Mouse (Mus musculus) sigmoid colon, adult 10 weeks (tissue): Measurements from ENCODE around the gene Rbbp7. TPM values are rescaled to one million over a fixed set of nuclear protein-coding genes. Genes with fewer than 3 reads are reported as not detected.

Experiments used
- polyA plus RNA-seq: library from polyadenylated mRNA; stranded (reverse); fragments of 350-450 nt; fragmentation: Illumina TruSeq; extraction: RNeasy Lipid Tissue Mini Kit (QIAGEN cat#74804); gene quantifications from one replicate; pipeline ENCODE4 v1.2.3, GENCODE M21; 2014; ENCODE audit warnings: low read depth, low replicate concordance

Rbbp7 gene
- polyA plus RNA-seq, result 311 TPM

GRCm38 (mm10) chrX:162760115-162760942 lies at the start of gene Rbbp7:
Gene Rbbp7 (plus strand): TSS chrX:162760402.

Other genes with a start within 250 kb of the Rbbp7 start
- 33.3 TPM for gene Reps2, start 116.8 kb upstream of the Rbbp7 start, polyA plus RNA-seq
- gene Txlng, start 69.1 kb downstream of the Rbbp7 start, polyA plus RNA-seq, result 86.9 TPM
- 343 TPM for gene Syap1, start 128.0 kb downstream of the Rbbp7 start, polyA plus RNA-seq
- 90.6 TPM for gene Ctps2, start 140.8 kb downstream of the Rbbp7 start, polyA plus RNA-seq
- gene S100g, start 204.2 kb downstream of the Rbbp7 start, polyA plus RNA-seq, result 22.4 TPM